Mouse (Mus musculus) embryo, embryonic 11 days (tissue): Measurements from ENCODE around the gene Cnnm2.
"Not testable (repeated sequence)": the region's sequence is repeated elsewhere in the genome, so short reads cannot be mapped to it uniquely, and the experiment has no call there.

Experiments used
- DNase-seq: peaks from one replicate; pipeline ENCODE4 v3.0.0-alpha.2; 2015

Gene Cnnm2

DNA sequence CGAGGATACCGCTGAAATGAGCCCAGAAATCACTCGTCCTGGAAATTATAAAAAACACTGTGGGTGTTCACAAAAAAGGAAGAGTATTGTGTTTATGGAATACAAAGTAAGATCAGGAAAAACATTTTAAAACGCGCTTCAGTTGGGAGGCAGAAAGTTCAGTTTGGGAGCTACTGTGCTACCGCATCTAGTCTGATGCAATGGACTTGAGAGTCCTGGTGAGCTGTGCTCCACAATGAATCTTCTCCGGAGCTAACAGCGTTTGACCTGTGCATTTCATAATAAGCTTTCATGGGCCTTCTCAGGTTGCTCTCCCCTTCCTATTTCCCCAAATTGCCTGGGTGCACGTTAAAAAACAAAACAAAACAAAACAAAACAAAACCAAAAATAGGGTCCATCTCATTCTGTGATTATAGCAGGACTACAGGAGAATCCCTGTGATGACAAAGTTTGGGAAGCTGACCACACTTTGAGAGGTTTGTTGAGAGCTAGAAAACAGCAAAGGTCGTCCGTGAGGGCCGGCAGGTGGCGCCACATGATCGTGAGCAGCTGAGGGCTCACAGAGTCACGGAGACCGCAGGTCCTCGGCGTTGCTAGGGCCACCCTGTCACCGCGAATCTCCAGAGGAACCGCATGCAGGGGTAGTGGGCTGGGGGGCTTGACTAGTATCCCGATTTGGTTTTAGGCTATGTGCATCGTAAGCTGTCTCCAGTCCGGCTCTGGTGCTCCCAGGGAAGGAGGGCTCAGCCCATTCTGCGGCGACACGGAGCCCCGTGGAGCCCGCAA lies 828 bp upstream of the Cnnm2 start:
- peak; percentile 89 for DNase-seq

GRCm38 (mm10) chr19:46761971-46762290 lies 535 bp downstream of the Cnnm2 start:
- DNase-seq = no peak

GRCm38 (mm10) chr19:46762291-46762991 lies 1.0 kb downstream of the Cnnm2 start:
- DNase-seq = peak; percentile 41

GRCm38 (mm10) chr19:46762992-46763342 lies 1.6 kb downstream of the Cnnm2 start:
- DNase-seq = peak; percentile 44

GRCm38 (mm10) chr19:46763356-46763755 lies 2.0 kb downstream of the Cnnm2 start:
- no peak for DNase-seq

GRCm38 (mm10) chr19:46763932-46764762 lies 2.8 kb downstream of the Cnnm2 start:
- no peak for DNase-seq

GRCm38 (mm10) chr19:46764763-46765117 lies 3.3 kb downstream of the Cnnm2 start:
- DNase-seq = no peak

DNA sequence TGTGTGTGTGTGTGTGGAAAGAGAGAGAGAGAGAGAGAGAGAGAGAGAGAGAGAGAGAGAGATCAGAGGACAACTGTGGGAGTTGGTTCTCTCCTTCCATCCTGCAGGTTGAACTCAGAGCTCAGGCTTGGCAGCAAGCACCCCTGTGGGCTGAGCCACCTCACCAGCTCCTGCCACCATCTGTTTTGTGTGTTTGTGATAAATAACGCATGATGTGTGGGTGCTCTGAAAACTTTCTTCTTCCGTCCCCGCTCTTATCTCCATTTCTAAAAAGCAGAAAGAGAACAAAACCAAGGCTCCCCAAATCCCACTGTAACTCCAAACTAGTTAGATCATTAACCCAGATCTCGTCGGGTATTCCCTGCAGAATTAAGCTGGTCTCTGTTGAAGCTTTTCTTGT lies 4.7 kb downstream of the Cnnm2 start:
- DNase-seq = no peak

DNA sequence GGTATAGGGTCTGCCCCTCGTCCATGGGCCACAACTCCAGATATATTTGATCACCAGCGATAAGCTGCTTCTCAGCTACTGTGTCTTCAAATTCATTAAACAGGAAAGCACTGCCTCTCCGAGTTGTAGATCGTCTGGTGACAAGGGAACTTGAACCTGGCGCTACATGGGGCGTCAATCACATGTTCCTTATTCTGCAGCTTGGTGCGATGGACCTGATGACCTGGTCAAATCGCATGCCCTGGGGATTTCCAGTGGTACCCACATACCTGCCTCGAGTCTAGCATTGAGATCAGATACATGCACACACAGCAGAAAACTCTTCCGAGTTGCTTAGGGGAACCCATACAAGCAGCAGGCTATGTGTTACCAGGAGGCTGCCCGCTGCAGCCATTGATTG lies 8.4 kb downstream of the Cnnm2 start:
- no peak for DNase-seq

DNA sequence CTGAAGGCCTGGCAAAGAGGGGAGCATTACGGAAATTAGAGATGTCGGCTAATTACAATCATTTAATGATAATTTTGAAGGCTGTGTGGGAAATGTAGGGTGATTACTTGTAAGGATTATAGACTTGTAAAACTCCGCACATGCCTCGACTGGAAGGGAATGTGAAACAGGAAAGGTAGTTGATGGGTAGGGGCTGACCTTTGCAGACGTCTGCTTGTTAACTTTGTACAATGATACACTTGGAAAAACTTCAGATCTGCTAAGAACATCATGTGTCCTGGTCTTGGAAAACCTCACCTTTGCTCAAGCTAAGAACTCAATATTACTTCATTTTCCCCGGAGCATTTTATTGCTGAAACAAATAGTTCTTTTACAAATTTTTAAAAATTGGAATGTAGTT lies 10.4 kb downstream of the Cnnm2 start:
- no peak for DNase-seq

GRCm38 (mm10) chr19:46776391-46776790 lies 15.0 kb downstream of the Cnnm2 start:
- DNase-seq = no peak

- no peak for DNase-seq
These were observed 15.5 kb downstream of the Cnnm2 start for GRCm38 (mm10) chr19:46776850-46777249.

DNA sequence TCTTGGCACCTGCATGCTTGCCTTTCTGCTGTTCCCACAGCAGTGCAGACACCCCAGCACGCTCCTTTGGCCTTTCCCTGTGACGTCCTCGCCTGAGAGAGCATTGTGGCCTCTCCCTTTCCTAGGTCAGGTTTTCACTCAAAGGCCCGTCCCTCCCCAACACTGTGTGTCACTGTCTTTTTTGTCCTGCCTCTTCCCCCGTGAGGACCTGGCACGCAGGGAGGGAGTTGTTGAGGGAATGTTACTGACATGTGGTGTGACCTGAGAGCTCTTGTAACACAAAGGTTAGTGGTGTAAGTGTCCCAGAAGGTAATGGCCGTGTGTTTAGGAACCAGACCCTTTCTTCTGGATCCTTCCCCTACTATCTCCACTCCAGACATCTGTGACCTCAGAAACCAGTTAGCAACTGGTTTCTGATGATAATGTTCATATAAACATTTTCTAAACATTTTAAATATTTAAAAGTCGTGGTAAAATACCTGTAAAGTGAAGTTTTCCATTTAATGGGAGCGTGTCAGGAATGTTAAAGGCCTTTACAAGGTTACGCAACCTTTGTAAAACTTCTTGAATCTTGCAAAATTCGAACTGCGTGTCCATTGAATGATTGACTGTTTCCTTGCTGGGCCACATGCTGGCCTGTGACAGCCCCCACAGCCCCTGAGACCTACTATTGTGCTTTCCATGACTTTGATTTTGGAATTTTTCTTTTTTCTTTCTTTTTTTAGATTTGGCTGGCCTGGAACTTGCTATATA lies 16.7 kb downstream of the Cnnm2 start:
- no peak for DNase-seq

- not testable (repeated sequence) for DNase-seq
These were observed 17.7 kb downstream of the Cnnm2 start for GRCm38 (mm10) chr19:46779130-46779529.

DNA sequence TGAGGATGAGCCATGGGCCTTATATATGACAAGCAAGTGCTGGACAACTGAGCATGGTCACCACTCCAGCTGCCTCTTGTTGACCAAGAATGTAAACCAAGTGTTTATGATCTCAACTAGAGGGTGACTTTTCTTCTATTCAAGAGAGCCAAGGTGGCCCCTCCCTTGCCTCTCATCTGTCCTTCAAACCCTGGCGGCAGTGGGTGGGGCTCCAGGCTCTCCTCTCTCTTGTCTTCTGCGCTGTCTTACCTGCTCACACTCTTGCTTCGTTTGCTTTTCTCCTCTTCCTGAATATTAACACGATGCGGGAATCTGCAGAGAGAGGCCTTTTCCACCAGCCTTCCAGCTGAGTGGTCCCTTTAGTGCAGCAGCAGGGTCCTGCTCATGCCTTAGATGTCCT lies 22.6 kb downstream of the Cnnm2 start:
- no peak for DNase-seq

DNA sequence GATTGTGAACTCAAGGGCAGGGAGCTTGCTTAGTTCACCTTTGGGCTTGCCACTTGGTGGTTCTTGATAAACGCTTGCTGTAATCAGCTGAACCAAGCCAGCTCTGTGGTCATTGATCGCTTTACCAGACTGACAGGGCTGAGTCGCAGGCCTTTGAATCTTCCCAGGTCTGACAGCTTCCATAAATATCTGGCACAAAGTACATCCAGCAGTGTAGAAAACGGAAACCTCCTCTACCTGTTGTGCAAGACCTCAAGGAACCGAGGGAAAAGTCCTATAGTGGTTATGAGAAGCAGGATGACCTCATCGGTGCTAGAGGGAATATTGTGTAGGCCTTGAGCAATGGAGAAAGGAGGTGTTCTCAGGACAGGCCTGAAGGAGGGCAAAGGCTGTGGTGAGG lies 23.1 kb downstream of the Cnnm2 start:
- no peak for DNase-seq

- DNase-seq = no peak
These were observed 24.2 kb downstream of the Cnnm2 start for GRCm38 (mm10) chr19:46785633-46786032.

DNA sequence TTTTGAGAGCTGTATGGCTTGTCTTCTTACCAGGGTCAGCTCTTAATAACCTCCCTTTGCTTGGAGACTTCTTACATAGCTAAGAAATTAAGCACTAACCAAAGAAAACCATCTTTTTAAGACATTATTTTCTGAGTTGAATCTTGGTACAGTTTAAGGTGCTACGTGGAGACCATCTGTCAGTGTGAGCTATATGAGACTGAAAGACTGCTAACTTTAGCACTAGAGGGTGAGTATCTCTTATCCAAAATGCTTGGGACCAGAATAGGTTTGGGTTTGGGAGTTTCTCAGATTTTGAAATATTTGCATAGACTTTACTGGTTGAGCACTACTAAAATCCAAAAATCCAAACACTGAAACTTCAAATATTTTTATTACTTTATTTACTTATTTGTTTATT lies 28.4 kb downstream of the Cnnm2 start:
- DNase-seq = no peak

DNA sequence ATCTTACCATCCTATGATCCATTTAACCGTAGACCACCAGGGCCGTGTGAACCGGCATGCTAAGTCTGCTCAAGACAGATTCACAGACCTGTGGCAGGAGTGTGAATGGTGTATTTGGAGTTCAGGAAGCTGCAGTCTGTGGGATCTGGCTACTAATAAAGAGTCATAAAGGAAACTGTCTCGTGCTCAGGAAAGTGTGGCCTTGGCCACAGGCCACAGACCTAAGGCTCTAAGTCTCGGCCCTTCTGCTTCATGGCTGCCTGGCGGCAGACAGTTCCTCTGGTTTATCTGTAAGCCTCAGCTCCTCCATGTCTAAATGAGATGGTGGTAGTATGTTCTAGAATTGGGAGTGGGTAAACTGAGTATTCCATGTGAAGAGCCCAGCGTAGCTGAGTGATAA lies 30.0 kb downstream of the Cnnm2 start:
- no peak for DNase-seq

DNA sequence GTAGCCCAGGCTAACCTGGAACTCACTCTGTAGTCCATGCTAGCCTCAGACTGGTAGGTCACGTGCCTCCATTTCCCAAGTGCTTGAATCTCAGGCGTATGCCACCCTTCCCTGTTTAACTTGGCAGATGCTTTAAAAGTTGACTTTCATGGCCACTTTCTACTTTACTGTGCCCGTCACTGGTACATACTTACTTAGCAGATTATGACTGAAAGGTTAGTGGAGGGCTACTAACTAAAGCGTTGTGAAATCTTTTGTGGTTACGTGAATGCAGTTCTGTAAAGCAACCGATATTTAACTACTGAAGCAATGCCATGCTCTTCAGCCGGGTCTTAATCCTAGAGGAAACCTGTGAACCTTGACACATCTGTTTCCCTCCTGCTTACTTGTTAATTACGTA lies 30.5 kb downstream of the Cnnm2 start:
- DNase-seq = no peak

GRCm38 (mm10) chr19:46792480-46792879 lies 31.1 kb downstream of the Cnnm2 start:
- no peak for DNase-seq

DNA sequence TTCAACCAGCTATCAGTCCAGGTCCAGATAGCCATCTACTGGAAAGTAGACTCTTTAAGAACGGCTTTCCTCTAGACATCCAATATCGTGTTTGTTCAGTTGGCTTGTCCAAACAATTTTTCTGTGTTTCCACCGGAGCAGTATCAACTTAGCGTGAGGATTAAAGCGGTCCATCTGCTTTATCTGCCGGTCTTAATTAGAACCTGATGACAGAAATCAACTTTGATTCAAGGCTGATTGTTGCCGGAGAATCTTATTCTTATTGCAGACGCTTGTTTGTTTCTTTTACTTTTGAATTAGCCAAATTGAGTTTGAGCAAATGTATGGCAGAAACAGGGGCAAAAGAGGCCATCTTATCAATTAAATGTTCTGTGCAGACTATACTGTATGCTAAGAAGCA lies 32.8 kb downstream of the Cnnm2 start:
- DNase-seq = no peak

DNA sequence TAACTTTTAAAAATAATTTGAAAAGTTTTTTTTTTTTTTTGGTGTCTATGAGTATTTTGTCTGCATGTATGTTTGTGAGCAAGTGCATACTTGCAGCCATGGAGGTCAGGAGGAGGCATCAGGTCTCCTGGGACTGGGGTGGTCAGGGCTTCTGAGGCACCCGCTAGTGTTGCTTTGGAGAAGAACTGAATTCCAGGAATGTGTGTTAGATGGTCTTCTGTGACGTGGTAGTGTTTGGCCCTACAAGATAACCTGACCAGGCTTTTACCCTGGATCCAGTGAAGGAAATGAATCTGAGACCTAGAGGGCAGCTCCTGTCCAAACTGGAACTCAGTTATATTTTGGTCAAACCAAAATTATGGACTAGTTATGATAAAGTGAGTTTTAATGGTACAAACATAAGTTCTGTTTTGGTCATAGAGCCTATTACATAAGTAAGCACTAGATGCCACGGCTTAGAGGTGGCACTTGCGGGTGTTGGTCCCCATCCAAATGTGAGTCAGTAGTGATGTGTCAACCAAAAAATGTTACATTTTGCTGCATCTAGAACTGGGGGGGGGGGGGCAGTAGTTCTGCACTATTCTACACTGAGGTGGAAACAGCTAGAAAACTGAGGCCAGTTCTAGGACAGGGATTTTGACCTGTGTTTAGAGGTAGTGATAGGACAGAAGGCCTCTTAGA lies 38.6 kb downstream of the Cnnm2 start:
- no peak for DNase-seq
